Mouse (Mus musculus) heart, embryonic 11.5 days (tissue): ENCODE results near the gene Tas1r2. TPM values are rescaled to one million over a fixed set of nuclear protein-coding genes. Genes with fewer than 3 reads are reported as not detected.

ENCODE experiments used
- microRNA-seq: library from miRNA; unstranded; fragments of <30 nt; microRNA quantifications from one replicate; pipeline ENCODE4, GENCODE M21; 2016; ENCODE audit warnings: borderline number of aligned reads
- polyA plus RNA-seq: library from polyadenylated mRNA; unstranded; fragments of >200 nt; fragmentation: Nextera tagmentation; extraction: Ambion mirVana; gene quantifications from 2 replicates; pipeline ENCODE4 v1.2.1, GENCODE M21; 2014

The Tas1r2 gene
- polyA plus RNA-seq, 1 experiment from 2014 or later: not detected

Small RNAs within 50 kb of the gene (microRNA-seq; reads per million reads assigned to microRNA genes)
- 0.27 reads per million for gene Mir7020

Other genes starting within 250 kb of the Tas1r2 start
- 2.2 and 2.7 TPM in 2 replicates for gene Iffo2, start 123.0 kb upstream of the Tas1r2 start, polyA plus RNA-seq
- not detected in 2 replicates for gene Gm21969, start 50.4 kb upstream of the Tas1r2 start, polyA plus RNA-seq
- gene Aldh4a1, start 30.7 kb upstream of the Tas1r2 start, polyA plus RNA-seq: 11.8 and 16.7 TPM in 2 replicates
- gene Pax7, start 180.0 kb downstream of the Tas1r2 start, polyA plus RNA-seq: 0.04 and 0.11 TPM in 2 replicates